Mouse (Mus musculus) cortical plate, adult 2 months (tissue): ENCODE data around the gene Clic4.

Source experiments
- CTCF ChIP-seq: fragments of 200-500 bp; IDR thresholded peaks from 2 replicates; pipeline ENCODE4 v1.5.1; 2011; ENCODE audit warnings: mild to moderate bottlenecking, control low read depth, low read length; ENCODE audit not compliant: insufficient read depth; ENCODE audit errors: extremely low read depth
- POLR2A ChIP-seq: fragments of 200-500 bp; IDR thresholded peaks from 2 replicates; pipeline ENCODE4 v1.6.1; 2011; ENCODE audit warnings: mild to moderate bottlenecking, low read length, control low read depth; ENCODE audit not compliant: insufficient read depth; ENCODE audit errors: extremely low read depth

- TF ChIP-seq CTCF (no peak), POLR2A (no peak)
Measured at GRCm38 (mm10) chr4:135313111-135313691, 40.6 kb upstream of the Clic4 start.
